8 mouse cellular contexts compared by ENCODE assay signal in the genomic region with DNA sequence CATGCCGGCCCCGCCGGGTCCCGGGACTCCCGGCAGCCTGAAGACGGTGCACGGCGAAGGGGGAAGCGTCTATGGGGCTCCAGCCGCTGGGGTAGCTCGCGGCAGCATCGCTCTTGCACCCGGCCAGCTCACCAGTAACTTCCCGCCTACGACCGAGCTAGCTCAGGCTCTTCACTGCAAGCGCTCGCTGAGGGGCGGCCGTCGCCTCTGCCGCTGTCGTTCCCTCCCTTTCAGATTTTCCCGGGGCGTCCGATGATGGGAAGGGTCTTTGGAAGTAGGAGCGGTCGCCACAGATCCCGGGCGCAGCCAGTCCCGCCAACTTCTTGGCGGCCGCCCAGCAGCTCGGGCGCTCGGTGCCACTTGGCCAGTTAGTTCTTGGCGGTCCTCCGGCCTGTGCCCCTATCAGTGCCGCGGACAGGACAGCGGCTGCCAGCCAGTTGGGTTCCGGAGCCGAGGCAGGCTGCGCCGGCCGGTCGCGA. TPM values are rescaled to one million over a fixed set of nuclear protein-coding genes. Genes with fewer than 3 reads are reported as not detected.
DNase-seq lines count a peak whose midpoint lies in the region; ATAC-seq and TF ChIP-seq lines count a peak whose summit lies in the region.

No protein-coding gene starts in this region.

- H3K9me3 ChIP-seq in CH12.LX (replicated peaks; ENCODE audit: low read length), result no peaks in the 10 kb centered on the region
- H3K9me3 ChIP-seq in embryonic facial prominence, embryonic 13.5 days, result no peaks in the 10 kb centered on the region
- H3K9me3 ChIP-seq in liver, embryonic 11.5 days (ENCODE audit: control insufficient read depth, low read length), result no peaks in the 10 kb centered on the region
- H3K9me3 ChIP-seq in stomach, postnatal 0 days (ENCODE audit: control insufficient read depth, low read length), result no peaks in the 10 kb centered on the region

- in situ Hi-C loops in CH12.LX (cut with MboI; ENCODE audit: low pct_ligation_motif_present, low pct_unique_long_range_greater_than_20kb, low sequenced_read_pairs), result loop anchor here (10.0 kb wide), 1 partner anchor 161 kb away; no protein-coding TSS in a partner anchor

- H3K4me3 ChIP-seq in CH12.LX (replicated peaks in 1 of 3; ENCODE audit: low read depth in 2 of 3, low read length in 2 of 3, poor library complexity in 1 of 3) (peak overlapping the region; percentile 72 to 90 (median 76)), myocyte (peak overlapping the region; percentile 80)
- H3K4me3 ChIP-seq in embryonic facial prominence, embryonic 13.5 days, result peak overlapping the region; percentile 78
- H3K4me3 ChIP-seq in kidney, adult 2 months (ENCODE audit: insufficient read depth, low read depth, low read length), result peak overlapping the region; percentile 90
- peak overlapping the region; percentile 79 for H3K4me3 ChIP-seq in liver, embryonic 11.5 days (ENCODE audit: low read depth, low read length)
- peak overlapping the region; percentile 89 for H3K4me3 ChIP-seq in stomach, postnatal 0 days (ENCODE audit: low read depth, low read length)

- WGBS in embryonic facial prominence, embryonic 13.5 days, result under 1% methylated on average over 49 of the region's 49 CpGs
- WGBS in kidney, adult 2 months, result under 1% methylated on average over 49 of the region's 49 CpGs
- WGBS in liver, embryonic 11.5 days, result under 1% methylated on average over 48 of the region's 49 CpGs
- WGBS in stomach, postnatal 0 days, result under 1% methylated on average over 44 of the region's 49 CpGs

- H3ac ChIP-seq in myocyte (ENCODE audit: control insufficient read depth, insufficient read length), result peak overlapping the region; percentile 76

- peak; percentile 47 for DNase-seq in CH12.LX (ENCODE audit: extremely low read depth)
- peak; percentile 66 for DNase-seq in adrenal gland, postnatal 25 days
- DNase-seq in heart, adult 9 months (ENCODE audit: low spot score in 2 of 2), result peak; percentile 59 to 61
- peak; percentile 64 for DNase-seq in kidney, adult 2 months
- no peak for DNase-seq in liver, embryonic 11.5 days (ENCODE audit: low spot score)
- DNase-seq in stomach, postnatal 0 days (ENCODE audit: low spot score), result peak; percentile 55

- no peaks in the 10 kb centered on the region for H3K27me3 ChIP-seq in CH12.LX (replicated peaks)
- peaks cover 34% of the 10 kb centered on the region for H3K27me3 ChIP-seq in embryonic facial prominence, embryonic 13.5 days
- no peaks in the 10 kb centered on the region for H3K27me3 ChIP-seq in kidney, adult 2 months (replicated peaks; ENCODE audit: control insufficient read depth, insufficient read depth, low read length)
- peaks cover 31% of the 10 kb centered on the region for H3K27me3 ChIP-seq in liver, embryonic 11.5 days (replicated peaks; ENCODE audit: control insufficient read depth, insufficient read depth, low read length)
- H3K27me3 ChIP-seq in myocyte (ENCODE audit: control insufficient read depth, insufficient read depth, insufficient read length), result no peaks in the 10 kb centered on the region
- H3K27me3 ChIP-seq in stomach, postnatal 0 days (ENCODE audit: control insufficient read depth, insufficient read depth, low read length), result peaks cover 3% of the 10 kb centered on the region; the same call in 1 of the 2 replicates

- H3K36me3 ChIP-seq in CH12.LX (replicated peaks in 1 of 2; ENCODE audit: control insufficient read depth in 1 of 2, insufficient read depth in 1 of 2, low read length in 1 of 2) (peaks cover 0 to 3% of the 10 kb centered on the region in 2 experiments), myocyte (ENCODE audit: control insufficient read depth, insufficient read depth) (no peaks in the 10 kb centered on the region)
- no peaks in the 10 kb centered on the region for H3K36me3 ChIP-seq in embryonic facial prominence, embryonic 13.5 days
- no peaks in the 10 kb centered on the region for H3K36me3 ChIP-seq in kidney, adult 2 months (ENCODE audit: control insufficient read depth, insufficient read depth, low read length)
- H3K36me3 ChIP-seq in liver, embryonic 11.5 days (ENCODE audit: control insufficient read depth, insufficient read depth, low read length), result no peaks in the 10 kb centered on the region
- no peaks in the 10 kb centered on the region for H3K36me3 ChIP-seq in stomach, postnatal 0 days (ENCODE audit: control insufficient read depth, insufficient read depth, low read length)

- dilution Hi-C loops in CH12.LX (cut with MboI; ENCODE audit: extremely low pct_ligation_motif_present, extremely low pct_unique_long_range_greater_than_20kb, low sequenced_read_pairs), result no loop called here

- no peak for TF ChIP-seq EP300 in CH12.LX (IDR thresholded peaks at IDR 0.05; ENCODE audit: low read length)
- no peak for TF ChIP-seq EP300 in stomach, postnatal 0 days (optimal IDR thresholded peaks at IDR 0.05)

- H3K9ac ChIP-seq in CH12.LX (ENCODE audit: insufficient read depth, low read depth), result peak overlapping the region; percentile 89
- peak overlapping the region; percentile 91 for H3K9ac ChIP-seq in embryonic facial prominence, embryonic 13.5 days
- peak overlapping the region; percentile 95 for H3K9ac ChIP-seq in liver, embryonic 11.5 days (ENCODE audit: low read depth, low read length)
- H3K9ac ChIP-seq in stomach, postnatal 0 days (ENCODE audit: low read length), result peak overlapping the region; percentile 73

- H3K27ac ChIP-seq in CH12.LX (ENCODE audit: insufficient read depth, low read depth), result peak overlapping the region; percentile 58
- peak overlapping the region; percentile 91; the same call in 1 of the 2 replicates for H3K27ac ChIP-seq in embryonic facial prominence, embryonic 13.5 days
- no peak overlapping the region; the same call in 1 of the 2 replicates for H3K27ac ChIP-seq in kidney, adult 2 months (ENCODE audit: insufficient read depth, low read depth, low read length)
- peak overlapping the region; percentile 94 for H3K27ac ChIP-seq in liver, embryonic 11.5 days (ENCODE audit: low read depth, low read length)
- H3K27ac ChIP-seq in stomach, postnatal 0 days (replicated peaks), result peak overlapping the region; percentile 75

- H3K79me2 ChIP-seq in CH12.LX (replicated peaks; ENCODE audit: control insufficient read depth, extremely low read depth, insufficient read depth, poor library complexity, severe bottlenecking), result peaks cover 18% of the 10 kb centered on the region
- H3K79me2 ChIP-seq in myocyte (ENCODE audit: control insufficient read depth, insufficient read depth), result peaks cover 49% of the 10 kb centered on the region

- no peak for TF ChIP-seq CTCF in CH12.LX (conservative IDR thresholded peaks at IDR 0.05 in 1 of 2, IDR thresholded peaks at IDR 0.05 in 1 of 2; ENCODE audit: low read depth in 2 of 2, low read length in 2 of 2)
- no peak for TF ChIP-seq CTCF in kidney, adult 2 months (conservative IDR thresholded peaks at IDR 0.05; ENCODE audit: insufficient read depth, insufficient read length, low read depth, low read length)
- TF ChIP-seq CTCF in stomach, postnatal 0 days (IDR thresholded peaks at IDR 0.05; ENCODE audit: low read depth), result no peak

- H3K4me2 ChIP-seq in CH12.LX (ENCODE audit: insufficient read depth, low read depth, poor library complexity, severe bottlenecking) (peak overlapping the region; percentile 58), myocyte (ENCODE audit: low read depth) (peak overlapping the region; percentile 67)
- H3K4me2 ChIP-seq in embryonic facial prominence, embryonic 13.5 days, result peak overlapping the region; percentile 98
- peak overlapping the region; percentile 98 for H3K4me2 ChIP-seq in liver, embryonic 11.5 days
- peak overlapping the region; percentile 96 for H3K4me2 ChIP-seq in stomach, postnatal 0 days (replicated peaks; ENCODE audit: low read depth)

- ATAC-seq in embryonic facial prominence, embryonic 13.5 days (ENCODE audit: insufficient number of reproducible peaks, insufficient read depth, low FRiP score, low TSS enrichment, low read depth), result no peak; the same call in 1 of the 2 replicates
- peak; percentile 53 for ATAC-seq in liver, embryonic 11.5 days (replicated peaks; ENCODE audit: low FRiP score)
- peak; percentile 36 for ATAC-seq in stomach, postnatal 0 days (ENCODE audit: low FRiP score, low TSS enrichment)

- H3K4me1 ChIP-seq in CH12.LX (ENCODE audit: control insufficient read depth in 1 of 2, insufficient read depth in 2 of 2), result peaks cover 0 to 13% of the 10 kb centered on the region in 2 experiments; a peak in 2 of 4 replicates
- H3K4me1 ChIP-seq in embryonic facial prominence, embryonic 13.5 days, result peaks cover 15% of the 10 kb centered on the region; the same call in 1 of the 2 replicates
- no peaks in the 10 kb centered on the region; the same call in 1 of the 2 replicates for H3K4me1 ChIP-seq in kidney, adult 2 months (ENCODE audit: control insufficient read depth, insufficient read depth, low read length)
- H3K4me1 ChIP-seq in liver, embryonic 11.5 days (replicated peaks; ENCODE audit: control insufficient read depth, insufficient read depth, low read length), result peaks cover 4% of the 10 kb centered on the region; the same call in 1 of the 2 replicates
- H3K4me1 ChIP-seq in stomach, postnatal 0 days (replicated peaks; ENCODE audit: control insufficient read depth, insufficient read depth), result 0 out of 2 replicates have a peak, but pooled peaks cover 4% of the 10 kb centered on the region

- no peak for TF ChIP-seq RAD21 in CH12.LX (IDR thresholded peaks at IDR 0.05; ENCODE audit: low read depth, low read length)

- TF ChIP-seq POLR2A in CH12.LX (IDR thresholded peaks at IDR 0.05; ENCODE audit: low read depth, low read length) (no peak), myocyte (IDR thresholded peaks at IDR 0.05; ENCODE audit: insufficient read length, low read depth) (no peak)
- TF ChIP-seq POLR2A in kidney, adult 2 months (IDR thresholded peaks at IDR 0.05; ENCODE audit: low read depth, low read length), result no peak

RNA-seq across cellular contexts. Expression of a gene that starts 1.0 kb away (rescaled TPM):
- total RNA-seq in CH12.LX (2012; rRNA removed), result 15.0 and 16.1 TPM in 2 replicates
- total RNA-seq in CH12.LX (2014; rRNA removed), result 12.8 and 14.1 TPM in 2 replicates
- polyA plus RNA-seq in CH12.LX (2012; ENCODE audit: insufficient read length, low read depth), result 6.8 and 7.1 TPM in 2 replicates
- 42.7 and 43.7 TPM in 2 replicates for total RNA-seq in adrenal gland, postnatal 25 days (2021)
- 10.9 and 15.9 TPM in 2 replicates for polyA plus RNA-seq in embryonic facial prominence, embryonic 13.5 days (2015; fragmentation: Nextera tagmentation; extraction: Ambion mirVana)
- polyA plus RNA-seq in kidney, adult 2 months (2012; rRNA removed), result 8.7 and 11.5 TPM in 2 replicates
- polyA plus RNA-seq in liver, embryonic 11.5 days (2014; fragmentation: Nextera tagmentation; extraction: Ambion mirVana), result 6.8 and 7.3 TPM in 2 replicates
- 17.3 TPM for polyA plus RNA-seq in myocyte (2012; fragmentation: generic; extraction: Trizol)
- 9.1 and 9.5 TPM in 2 replicates for polyA plus RNA-seq in stomach, postnatal 0 days (2015; fragmentation: Nextera tagmentation; extraction: Ambion mirVana)

RNA-seq across cellular contexts. Expression of a gene that starts 10.4 kb away (rescaled TPM):
- 34.9 and 35.8 TPM in 2 replicates for total RNA-seq in CH12.LX (2012; rRNA removed)
- 52.8 and 65.5 TPM in 2 replicates for total RNA-seq in CH12.LX (2014; rRNA removed)
- polyA plus RNA-seq in CH12.LX (2012; ENCODE audit: insufficient read length, low read depth), result 38.2 and 38.4 TPM in 2 replicates
- total RNA-seq in adrenal gland, postnatal 25 days (2021), result 27.1 and 28.7 TPM in 2 replicates
- polyA plus RNA-seq in embryonic facial prominence, embryonic 13.5 days (2015; fragmentation: Nextera tagmentation; extraction: Ambion mirVana), result 24.6 and 27.5 TPM in 2 replicates
- polyA plus RNA-seq in kidney, adult 2 months (2012; rRNA removed), result 8.6 and 8.7 TPM in 2 replicates
- polyA plus RNA-seq in liver, embryonic 11.5 days (2014; fragmentation: Nextera tagmentation; extraction: Ambion mirVana), result 28.7 and 32.6 TPM in 2 replicates
- 30.1 TPM for polyA plus RNA-seq in myocyte (2012; fragmentation: generic; extraction: Trizol)
- 20.8 and 22.4 TPM in 2 replicates for polyA plus RNA-seq in stomach, postnatal 0 days (2015; fragmentation: Nextera tagmentation; extraction: Ambion mirVana)
